Mouse (Mus musculus) embryonic facial prominence, embryonic 11.5 days (tissue): Measurements from ENCODE around the gene Rabep2. TPM values are rescaled to one million over a fixed set of nuclear protein-coding genes. Genes with fewer than 3 reads are reported as not detected.
A peak's percentile ranks its signal among the peaks of the same experiment; 100 is the strongest.
"Not testable (repeated sequence)": the region's sequence is repeated elsewhere in the genome, so short reads cannot be mapped to it uniquely, and the experiment has no call there.

ENCODE experiments used
- ATAC-seq: fragments of 200-750 bp; cut with Nextera tagmentation; replicated peaks from 2 replicates; pipeline ENCODE4 v1.8.0; 2017; ENCODE audit warnings: low read depth; ENCODE audit not compliant: insufficient number of reproducible peaks, low FRiP score, low TSS enrichment
- DNase-seq: peaks from one replicate; pipeline ENCODE4 v3.0.0-alpha.2; 2015; ENCODE audit warnings: low spot score
- H3K27ac ChIP-seq: fragments of 300-500 bp; sonication (generic); replicated peaks from 2 replicates; pipeline ENCODE4 v1.5.1; 2014; ENCODE audit warnings: mild to moderate bottlenecking, low read depth, low read length, control low read depth
- H3K27me3 ChIP-seq: fragments of 300-500 bp; sonication (generic); 2 replicates; pipeline ENCODE4 v1.6.1; 2014; ENCODE audit warnings: mild to moderate bottlenecking, low read length, moderate library complexity, mixed read lengths; ENCODE audit not compliant: control insufficient read depth, insufficient read depth
- H3K36me3 ChIP-seq: fragments of 300-500 bp; sonication (generic); replicated peaks from 2 replicates; pipeline ENCODE4 v1.6.1; 2014; ENCODE audit warnings: low read depth, mild to moderate bottlenecking, low read length, moderate library complexity, mixed read lengths; ENCODE audit not compliant: control insufficient read depth, insufficient read depth
- H3K4me1 ChIP-seq: fragments of 300-500 bp; sonication (generic); 2 replicates; pipeline ENCODE4 v1.6.1; 2014; ENCODE audit warnings: low read length, mixed read lengths; ENCODE audit not compliant: control insufficient read depth, insufficient read depth
- H3K4me2 ChIP-seq: fragments of 300-500 bp; sonication (generic); 2 replicates; pipeline ENCODE4 v1.6.1; 2014; ENCODE audit warnings: low read depth, mild to moderate bottlenecking, control low read depth, low read length, moderate library complexity
- H3K4me3 ChIP-seq: fragments of 300-500 bp; sonication (generic); 2 replicates; pipeline ENCODE4 v1.5.1; 2014; ENCODE audit warnings: low read depth, low read length, control low read depth
- H3K9ac ChIP-seq: fragments of 300-500 bp; sonication (generic); replicated peaks from 2 replicates; pipeline ENCODE4 v1.6.1; 2014; ENCODE audit warnings: mild to moderate bottlenecking, control low read depth, low read length
- H3K9me3 ChIP-seq: fragments of 300-500 bp; sonication (generic); replicated peaks from 2 replicates; pipeline ENCODE4 v1.6.1; 2016; ENCODE audit warnings: mild to moderate bottlenecking, low read length, inconsistent platforms, mixed read lengths; ENCODE audit not compliant: control insufficient read depth
- WGBS: fragments of 180-500 bp; shearing (Covaris S2); extraction: QIAGEN DNeasy Blood & Tissue Kit; methylation state at CpG from one replicate; pipeline ENCODE4 v1.1.7; 2014; 5-methylcytosine and 5-hydroxymethylcytosine counted together
- polyA plus RNA-seq: library from polyadenylated mRNA; unstranded; fragments of >200 nt; fragmentation: Nextera tagmentation; extraction: Ambion mirVana; gene quantifications from 2 replicates; pipeline ENCODE4 v1.2.1, GENCODE M21; 2014

Gene Rabep2
- polyA plus RNA-seq, 1 experiment from 2014 or later, result 18.6 TPM

DNA sequence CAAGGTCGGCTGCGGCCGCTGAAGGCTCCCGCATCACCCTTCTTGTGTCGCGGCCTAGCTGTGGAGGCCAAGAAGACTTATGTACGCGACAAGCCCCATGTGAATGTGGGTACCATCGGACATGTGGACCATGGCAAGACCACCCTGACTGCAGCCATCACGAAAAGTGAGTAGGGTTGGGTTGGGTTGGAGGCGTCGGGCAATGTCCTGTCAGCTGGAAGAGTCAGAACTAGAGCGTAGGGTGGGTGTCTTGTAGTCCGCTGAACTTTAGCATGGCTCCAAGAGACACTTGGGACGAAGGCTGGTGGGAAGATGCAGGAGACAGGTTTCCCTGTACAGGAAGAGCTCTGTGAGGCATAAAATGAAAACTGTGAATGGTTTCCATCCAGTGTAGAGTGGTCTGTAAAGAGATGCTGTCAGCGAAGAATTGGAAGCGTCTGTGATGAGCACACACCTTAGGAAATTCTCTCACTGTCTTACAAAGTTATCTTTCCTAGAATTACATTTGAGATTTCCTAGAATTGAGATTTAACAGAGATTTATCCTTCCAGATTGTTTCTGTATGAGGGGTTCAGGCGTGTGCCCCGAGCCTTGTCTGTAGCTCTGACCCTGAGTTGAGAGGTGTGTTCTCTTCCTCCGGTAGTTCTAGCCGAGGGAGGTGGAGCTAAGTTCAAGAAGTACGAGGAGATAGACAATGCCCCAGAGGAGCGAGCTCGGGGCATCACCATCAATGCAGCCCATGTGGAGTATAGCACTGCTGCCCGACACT is 59.2 kb downstream of the Rabep2 start:
- not testable (repeated sequence) for ATAC-seq, H3K4me1 ChIP-seq, H3K9me3 ChIP-seq, H3K27ac ChIP-seq, H3K27me3 ChIP-seq, DNase-seq
- peak overlapping the region; percentile 88 for H3K4me2 ChIP-seq
- H3K36me3 ChIP-seq, result peaks cover 11% of the 10 kb centered on the region
- peak overlapping the region; percentile 74 for H3K9ac ChIP-seq
- 19% methylated on average over 21 of the region's 25 CpGs for WGBS
- H3K4me3 ChIP-seq, result peak overlapping the region; percentile 59

DNA sequence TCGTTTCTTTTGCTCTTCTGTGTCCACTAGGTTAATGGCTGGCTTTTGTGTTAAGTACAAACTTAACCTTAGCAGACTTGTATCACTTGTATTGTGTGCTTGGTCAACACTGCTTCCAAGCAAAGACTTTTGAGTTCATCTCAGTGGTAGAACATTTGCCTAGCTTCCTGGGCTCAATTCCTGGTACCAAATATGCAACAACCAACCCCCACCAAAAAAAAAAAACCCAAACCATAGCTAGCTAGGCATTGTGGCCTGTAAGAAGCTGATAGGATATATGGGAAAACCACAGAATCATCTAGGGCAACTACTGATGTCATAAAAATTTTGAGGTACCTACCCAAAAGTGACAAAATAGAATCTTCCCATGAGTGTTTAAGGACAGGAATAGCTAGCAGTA is 62.4 kb downstream of the Rabep2 start:
- H3K4me2 ChIP-seq, result no peak overlapping the region
- H3K36me3 ChIP-seq, result peaks cover 35% of the 10 kb centered on the region
- no peak overlapping the region for H3K9ac ChIP-seq
- DNase-seq, result no peak
- WGBS, result 81% methylated on average over 1 of the region's 1 CpGs
- ATAC-seq, result no peak
- no peaks in the 10 kb centered on the region for H3K4me1 ChIP-seq
- H3K27me3 ChIP-seq, result no peaks in the 10 kb centered on the region
- no peak overlapping the region for H3K27ac ChIP-seq
- no peaks in the 10 kb centered on the region for H3K9me3 ChIP-seq
- no peak overlapping the region for H3K4me3 ChIP-seq

DNA sequence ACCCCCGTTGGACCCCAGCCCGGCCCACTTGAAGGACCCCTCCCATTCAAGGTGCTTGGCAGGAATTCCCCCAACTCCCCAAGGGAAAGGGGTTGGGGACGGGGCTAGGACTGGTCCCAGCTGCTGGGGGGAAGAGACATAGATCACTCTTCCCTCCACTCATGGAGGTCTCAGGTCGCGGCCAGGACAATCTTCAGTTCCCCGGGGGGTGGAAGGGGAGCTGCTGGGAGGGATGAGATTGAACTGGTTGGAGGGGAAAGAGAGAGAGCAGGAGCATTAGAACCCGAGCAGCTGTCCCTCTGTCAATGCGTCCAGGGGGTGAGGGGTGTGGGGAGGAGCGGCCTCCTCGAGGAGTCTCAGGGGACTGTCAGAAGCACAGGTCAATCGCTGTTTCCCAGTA is 63.4 kb downstream of the Rabep2 start:
- Histone ChIP-seq H3K9ac (no peak overlapping the region), H3K27me3 (no peaks in the 10 kb centered on the region), H3K36me3 (peaks cover 43% of the 10 kb centered on the region), H3K9me3 (no peaks in the 10 kb centered on the region), H3K4me2 (no peak overlapping the region), H3K27ac (no peak overlapping the region), H3K4me1 (no peaks in the 10 kb centered on the region), H3K4me3 (no peak overlapping the region)
- 0 out of 2 replicates have a peak, but pooled peaks have one; percentile 5 for ATAC-seq
- 62% methylated on average over 11 of the region's 11 CpGs for WGBS
- no peak for DNase-seq

DNA sequence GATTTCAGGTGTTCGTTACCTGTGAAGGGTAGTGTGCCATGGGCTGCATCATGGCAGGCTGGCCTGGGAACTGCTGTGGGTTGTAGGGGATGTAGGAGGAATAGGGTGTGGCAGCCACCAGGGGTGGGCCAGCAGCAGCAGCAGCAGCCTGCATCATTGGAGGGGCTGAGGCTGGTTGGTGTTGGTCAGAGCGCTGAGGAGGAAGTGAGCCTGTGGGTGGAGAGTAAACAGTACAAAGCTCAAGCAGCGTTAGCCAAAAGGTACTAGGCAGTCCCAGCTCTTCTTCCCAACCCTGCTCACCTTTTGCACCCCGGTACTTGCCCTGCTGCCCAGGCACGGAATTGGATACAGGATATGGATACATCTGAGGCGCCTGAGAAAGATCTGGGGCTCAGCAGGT is 65.6 kb downstream of the Rabep2 start:
- no peaks in the 10 kb centered on the region for H3K9me3 ChIP-seq
- H3K4me3 ChIP-seq, result no peak overlapping the region
- H3K27me3 ChIP-seq, result no peaks in the 10 kb centered on the region
- no peak overlapping the region for H3K9ac ChIP-seq
- WGBS, result 87% methylated on average over 6 of the region's 6 CpGs
- H3K4me1 ChIP-seq, result no peaks in the 10 kb centered on the region
- H3K36me3 ChIP-seq, result peaks cover 47% of the 10 kb centered on the region
- DNase-seq, result no peak
- H3K4me2 ChIP-seq, result no peak overlapping the region
- ATAC-seq, result no peak
- H3K27ac ChIP-seq, result no peak overlapping the region

DNA sequence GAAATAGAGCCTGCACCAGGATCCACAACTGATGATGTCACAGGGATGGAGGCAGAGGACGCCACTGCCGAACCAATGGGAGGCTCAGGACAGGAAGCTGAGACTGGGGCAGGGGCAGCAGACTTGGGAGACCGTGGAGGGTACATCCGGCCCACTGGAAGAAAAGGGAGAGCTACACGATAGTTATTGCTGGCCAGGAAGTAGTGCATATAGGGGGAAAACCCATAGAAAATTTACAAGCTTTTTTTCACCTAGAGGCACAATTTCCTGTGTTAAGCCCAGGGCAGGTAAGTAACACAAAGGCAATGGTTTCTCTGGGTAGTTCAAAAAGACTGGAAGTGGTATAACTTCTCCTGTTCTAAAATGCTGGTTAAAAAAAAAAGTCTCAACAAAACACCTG is 67.9 kb downstream of the Rabep2 start:
- Histone ChIP-seq H3K9ac (no peak overlapping the region), H3K36me3 (peaks cover 59% of the 10 kb centered on the region), H3K4me2 (no peak overlapping the region), H3K9me3 (no peaks in the 10 kb centered on the region), H3K4me3 (no peak overlapping the region), H3K27ac (no peak overlapping the region), H3K4me1 (no peaks in the 10 kb centered on the region), H3K27me3 (no peaks in the 10 kb centered on the region)
- DNase-seq (no peak), ATAC-seq (no peak)
- 92% methylated on average over 5 of the region's 5 CpGs for WGBS

DNA sequence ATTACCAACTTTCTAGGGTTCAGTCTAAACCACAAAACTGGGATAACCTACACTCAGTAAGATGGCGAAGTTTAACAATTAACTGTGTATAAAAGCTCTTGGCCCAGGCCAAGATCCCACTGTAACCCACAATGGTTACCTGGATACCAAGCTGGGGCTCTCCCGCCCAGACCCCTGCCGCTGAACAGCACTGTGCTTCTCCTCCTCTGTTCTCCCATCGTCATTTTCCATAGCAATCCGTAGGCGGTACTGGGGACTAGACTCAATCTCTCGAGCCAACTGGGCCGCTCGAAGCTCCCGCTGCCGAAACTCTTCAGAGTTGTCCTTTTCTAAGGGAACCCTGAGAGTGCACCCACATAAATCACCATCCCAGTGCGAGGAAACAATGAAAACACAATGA is 69.4 kb downstream of the Rabep2 start:
- ATAC-seq (no peak), DNase-seq (no peak)
- no peaks in the 10 kb centered on the region for H3K27me3 ChIP-seq
- no peak overlapping the region for H3K4me2 ChIP-seq
- no peak overlapping the region for H3K4me3 ChIP-seq
- no peaks in the 10 kb centered on the region for H3K4me1 ChIP-seq
- WGBS, result 94% methylated on average over 12 of the region's 12 CpGs
- H3K9me3 ChIP-seq, result no peaks in the 10 kb centered on the region
- no peak overlapping the region for H3K27ac ChIP-seq
- peaks cover 47% of the 10 kb centered on the region for H3K36me3 ChIP-seq
- no peak overlapping the region for H3K9ac ChIP-seq

Other genes starting within 250 kb of the Rabep2 start
- gene Xpo6, start 228.3 kb upstream of the Rabep2 start, polyA plus RNA-seq, result 60.8 and 61.0 TPM in 2 replicates
- gene Sbk1, start 156.1 kb upstream of the Rabep2 start, polyA plus RNA-seq, result 88.3 and 101 TPM in 2 replicates
- gene Lat, start 59.2 kb upstream of the Rabep2 start, polyA plus RNA-seq, result 2.1 and 3.5 TPM in 2 replicates
- gene Spns1, start 51.3 kb upstream of the Rabep2 start, polyA plus RNA-seq, result 31.5 and 35.0 TPM in 2 replicates
- 3.5 and 4.3 TPM in 2 replicates for gene Nfatc2ip, start 32.0 kb upstream of the Rabep2 start, polyA plus RNA-seq
- not detected in 2 replicates for gene Cd19, start 13.9 kb upstream of the Rabep2 start, polyA plus RNA-seq
- 6.6 and 6.7 TPM in 2 replicates for gene Atp2a1, start 34.3 kb downstream of the Rabep2 start, polyA plus RNA-seq
- 36.3 and 39.3 TPM in 2 replicates for gene Sh2b1, start 46.7 kb downstream of the Rabep2 start, polyA plus RNA-seq
- 158 and 159 TPM in 2 replicates for gene Tufm, start 58.6 kb downstream of the Rabep2 start, polyA plus RNA-seq
- gene Atxn2l, start 74.7 kb downstream of the Rabep2 start, polyA plus RNA-seq, result 44.8 and 46.2 TPM in 2 replicates
- 177 and 184 TPM in 2 replicates for gene Eif3c, start 137.7 kb downstream of the Rabep2 start, polyA plus RNA-seq
- gene Apobr, start 156.2 kb downstream of the Rabep2 start, polyA plus RNA-seq, result 0.52 and 0.72 TPM in 2 replicates
- 24.4 and 26.8 TPM in 2 replicates for gene Cln3, start 157.1 kb downstream of the Rabep2 start, polyA plus RNA-seq
- gene Il27, start 166.2 kb downstream of the Rabep2 start, polyA plus RNA-seq, result not detected in 2 replicates
- gene Nupr1, start 202.1 kb downstream of the Rabep2 start, polyA plus RNA-seq, result 3.4 and 4.3 TPM in 2 replicates
- 51.2 and 53.7 TPM in 2 replicates for gene Sgf29, start 220.6 kb downstream of the Rabep2 start, polyA plus RNA-seq
- 0.15 and 0.70 TPM in 2 replicates for gene Sult1a1, start 247.7 kb downstream of the Rabep2 start, polyA plus RNA-seq